Mouse (Mus musculus): ENCODE data around the gene Khnyn.

GRCm38 (mm10) chr14:55933586-55933985 lies 48.8 kb downstream of the Khnyn start:
- TF ChIP-seq CTCF (IDR thresholded peaks at IDR 0.05; ENCODE audit: low read depth) (no peak), EP300 (IDR thresholded peaks at IDR 0.05; ENCODE audit: low read depth) (no peak)
